Mouse (Mus musculus) frontal cortex, postnatal 25 days (tissue): Measurements from ENCODE around the gene Itgam.
"Not testable (repeated sequence)": the region's sequence is repeated elsewhere in the genome, so short reads cannot be mapped to it uniquely, and the experiment has no call there.

ENCODE experiments used
- DNase-seq, 2 experiments: peaks; one replicate each; pipeline ENCODE4 v3.0.0; 2022; ENCODE audit warnings: low spot score in 2 of 2

The Itgam gene

DNA sequence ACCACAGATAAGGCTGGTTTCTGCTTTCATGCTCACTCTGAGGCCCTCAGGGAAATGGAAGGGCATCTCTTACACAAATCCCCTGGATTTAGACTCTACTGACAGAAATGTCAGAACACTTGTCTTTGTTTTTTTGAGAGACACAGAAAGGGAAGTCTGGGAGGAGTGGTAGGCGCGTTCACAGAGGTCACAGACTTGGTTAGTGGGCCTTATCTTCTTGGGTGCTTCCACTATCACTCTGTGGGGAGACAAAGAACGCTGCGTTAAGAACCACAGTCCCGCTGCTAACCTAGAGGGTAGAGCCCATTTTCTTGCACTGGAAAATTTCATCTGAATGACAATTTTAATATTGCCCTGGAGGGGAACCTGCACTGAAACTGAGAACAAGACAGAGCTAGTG, 69.7 kb downstream of the Itgam start:
- no peak for DNase-seq

DNA sequence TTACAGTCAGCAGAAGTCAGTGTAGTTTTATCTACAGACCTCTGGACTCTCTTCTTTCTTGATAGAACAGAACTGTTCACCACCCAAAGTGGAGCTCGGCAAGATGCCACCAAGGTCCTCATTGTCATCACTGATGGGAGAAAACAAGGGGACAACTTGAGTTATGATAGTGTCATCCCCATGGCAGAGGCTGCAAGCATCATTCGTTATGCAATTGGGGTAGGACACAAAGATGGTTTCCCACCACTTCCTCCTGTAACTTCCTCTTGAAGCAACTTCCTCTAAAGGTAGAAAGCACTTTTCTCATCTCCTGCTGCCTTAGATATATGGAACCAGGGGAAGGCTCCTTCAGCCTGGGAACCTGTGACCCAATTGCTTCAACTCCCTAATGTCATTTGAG, 71.2 kb downstream of the Itgam start:
- no peak for DNase-seq

DNA sequence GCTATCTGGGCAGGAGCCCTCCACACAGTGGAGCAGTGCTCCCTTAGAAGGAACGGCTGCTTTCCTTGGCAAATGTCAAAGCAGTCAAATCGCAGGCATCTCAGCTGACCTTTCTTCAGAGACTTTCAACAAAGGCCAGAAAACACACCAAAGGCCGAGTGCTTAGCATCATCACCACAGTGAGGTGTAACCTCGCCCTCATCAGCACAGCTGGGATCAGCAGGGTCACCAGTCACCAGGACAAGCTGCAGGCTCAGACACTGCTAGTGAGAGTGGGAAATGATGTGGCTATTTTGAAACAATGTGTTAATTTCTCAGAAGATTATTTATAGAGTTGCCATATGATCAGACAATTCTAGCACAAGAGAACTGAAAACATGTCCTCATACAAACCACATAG, 74.5 kb downstream of the Itgam start:
- DNase-seq: no peak

DNA sequence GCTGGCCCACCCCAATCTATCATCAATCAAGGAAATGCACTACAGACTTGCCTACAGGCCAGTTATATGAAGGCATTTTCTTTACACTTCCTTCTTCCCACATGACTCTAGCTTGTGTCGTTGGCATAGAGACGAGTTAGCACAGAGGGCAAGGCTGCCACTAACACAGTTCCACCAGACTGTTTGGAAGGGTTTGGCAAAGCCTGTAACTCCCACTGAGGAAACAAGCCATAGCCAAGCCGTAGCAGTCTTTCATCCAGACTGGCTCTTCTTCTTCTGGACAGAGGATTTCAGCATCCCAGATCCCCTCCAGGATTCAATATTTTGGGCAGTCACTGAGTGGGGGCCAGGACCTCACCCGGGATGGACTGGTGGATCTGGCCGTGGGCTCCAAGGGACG, 77.2 kb downstream of the Itgam start:
- DNase-seq: no peak

DNA sequence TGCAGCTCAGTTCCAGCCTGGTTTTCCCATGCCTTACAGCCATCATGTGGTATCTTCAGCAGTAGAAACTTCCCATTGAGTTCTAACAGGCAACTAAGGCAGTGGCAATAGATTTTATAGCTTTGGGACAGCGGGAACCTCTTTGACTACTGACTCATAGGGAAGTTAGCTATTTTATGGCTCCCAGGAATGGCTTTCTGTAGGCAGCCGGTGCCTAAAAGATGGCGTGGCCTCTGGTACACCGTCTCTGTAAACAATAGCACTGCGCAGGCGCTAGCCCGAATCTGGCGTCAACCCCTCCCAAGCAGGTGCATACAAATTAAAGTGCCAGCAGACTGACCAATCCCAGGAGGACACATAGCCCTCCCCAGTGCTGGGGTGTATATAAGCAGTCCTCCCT, 88.5 kb downstream of the Itgam start:
- DNase-seq: no peak

DNA sequence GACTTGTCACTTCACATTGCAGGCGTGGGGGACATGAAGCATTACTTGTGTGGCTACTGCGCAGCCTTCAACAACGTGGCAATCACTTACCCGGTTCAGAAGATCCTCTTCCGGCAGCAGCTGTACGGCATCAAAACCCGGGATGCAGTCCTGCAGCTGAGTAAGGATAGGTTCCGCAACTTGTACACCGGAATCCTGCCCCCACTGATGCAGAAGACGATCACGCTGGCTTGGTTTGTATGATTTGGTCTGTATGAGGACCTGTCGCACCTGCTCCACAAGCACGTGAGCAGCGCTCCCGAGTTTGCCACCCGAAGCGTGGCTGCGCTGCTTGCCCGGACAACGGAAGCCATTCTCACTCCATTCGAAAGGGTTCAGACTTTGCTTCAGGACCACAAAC, 91.6 kb downstream of the Itgam start, which contains the start of gene Itgad:
Gene Itgad, plus strand, starts transcription at position 301 of the 400 bp plus-strand sequence.
- no peak for DNase-seq

DNA sequence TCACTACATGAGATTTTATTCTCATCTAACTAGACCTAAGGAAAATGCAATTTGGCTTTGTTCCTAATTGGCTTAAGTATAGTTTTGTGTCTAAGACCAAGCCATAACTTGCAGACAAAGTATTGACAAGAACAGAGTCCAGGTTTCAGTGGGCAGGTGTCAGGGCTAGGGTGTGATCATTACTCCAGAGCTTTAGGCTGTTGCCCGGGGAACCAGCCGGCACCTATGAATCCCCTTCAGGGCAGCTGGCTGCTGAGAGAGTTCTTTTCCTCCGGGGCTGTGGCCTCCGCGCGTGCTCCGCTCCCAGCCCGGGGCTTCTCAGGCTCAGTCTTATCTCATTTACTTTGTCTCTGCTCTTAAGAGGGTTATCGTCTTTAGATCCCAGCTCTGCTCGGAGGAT, 92.5 kb downstream of the Itgam start:
- DNase-seq: no peak

DNA sequence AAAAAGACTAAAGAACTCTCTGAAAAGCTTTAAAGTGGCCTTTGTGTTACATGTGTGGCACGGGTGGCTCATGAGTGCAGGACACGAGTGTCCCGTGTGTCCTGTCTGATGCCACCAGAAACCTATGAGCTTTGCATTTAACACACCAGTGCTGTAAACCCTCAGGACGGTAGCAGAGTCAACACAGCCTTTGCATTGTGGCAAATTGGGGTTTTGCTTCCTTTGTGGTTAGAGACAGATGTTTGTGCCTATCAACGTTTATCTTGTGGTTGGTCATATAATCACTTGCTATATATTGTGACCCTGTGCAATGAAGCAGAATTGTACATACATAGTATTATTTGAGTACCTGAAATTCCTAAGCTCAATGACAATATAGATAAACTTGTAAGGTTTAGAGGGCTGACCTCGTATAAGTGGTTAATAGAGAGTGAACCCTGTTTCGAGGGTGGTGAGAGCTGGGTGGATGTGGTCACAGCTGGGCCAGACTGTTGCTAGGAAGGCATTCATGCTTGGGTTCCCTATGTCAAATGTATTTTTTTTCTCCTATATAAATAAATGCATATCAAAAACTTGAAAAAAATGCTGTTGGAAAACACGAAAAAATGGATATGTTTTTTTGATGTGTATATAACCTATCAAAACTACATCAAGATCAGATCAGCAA, 96.4 kb downstream of the Itgam start:
- DNase-seq: not testable (repeated sequence)

DNA sequence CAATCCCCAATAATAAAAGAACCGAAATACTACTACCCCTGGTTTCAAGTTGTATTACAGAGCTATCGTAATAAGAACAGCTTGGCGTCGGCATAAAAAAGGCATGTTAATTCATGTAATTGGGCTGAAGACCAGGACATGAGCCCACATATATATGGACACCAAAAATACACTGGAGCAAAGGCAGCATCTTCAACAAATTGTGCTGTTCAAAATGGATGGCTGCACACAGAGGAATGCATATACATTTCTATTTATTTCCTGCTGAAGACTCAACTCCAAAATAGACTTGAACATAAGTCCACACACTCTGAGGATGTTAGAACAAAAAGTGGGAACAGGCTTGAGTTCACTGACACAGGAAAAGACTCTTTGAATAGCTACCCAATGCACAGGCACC, 101.6 kb downstream of the Itgam start:
- DNase-seq: no peak

DNA sequence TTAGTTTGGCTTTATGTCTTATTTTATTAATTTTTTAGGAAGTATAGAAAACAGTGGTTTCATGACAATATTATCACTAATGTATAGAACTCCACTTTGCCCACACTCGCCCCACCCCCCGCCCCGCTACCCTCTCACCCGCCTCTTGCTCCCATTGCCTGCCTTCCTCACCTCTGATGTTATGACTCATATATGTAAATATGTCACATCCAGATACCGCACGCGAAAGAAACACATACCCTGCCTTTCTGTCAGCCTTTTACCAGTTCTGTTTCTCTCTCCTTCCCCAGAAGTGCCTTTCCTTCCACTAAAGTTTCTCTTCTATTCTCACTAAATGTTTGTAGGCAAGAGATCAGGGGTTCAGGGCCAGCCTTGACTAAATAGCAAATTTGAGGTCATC, 104.0 kb downstream of the Itgam start:
- DNase-seq: no peak
